Mouse (Mus musculus) neural tube, embryonic 13.5 days (tissue): Measurements from ENCODE around the gene Agap2. TPM values are rescaled to one million over a fixed set of nuclear protein-coding genes. Genes with fewer than 3 reads are reported as not detected.

Experiments
- ATAC-seq: fragments of 200-750 bp; cut with Nextera tagmentation; 2 replicates; pipeline ENCODE4 v1.8.0; 2017; ENCODE audit warnings: low read depth, mild to moderate bottlenecking, moderate TSS enrichment, moderate library complexity
- H3K27ac ChIP-seq: fragments of 300-500 bp; sonication (generic); replicated peaks from 2 replicates; pipeline ENCODE4 v1.5.1; 2015; ENCODE audit warnings: moderate library complexity, mild to moderate bottlenecking, inconsistent platforms
- H3K27me3 ChIP-seq: fragments of 300-500 bp; sonication (generic); 2 replicates; pipeline ENCODE4 v1.6.1; 2015; ENCODE audit warnings: mild to moderate bottlenecking, inconsistent platforms
- H3K36me3 ChIP-seq: fragments of 300-500 bp; sonication (generic); 2 replicates; pipeline ENCODE4 v1.6.1; 2015; ENCODE audit warnings: mild to moderate bottlenecking, inconsistent platforms
- H3K4me1 ChIP-seq: fragments of 300-500 bp; sonication (generic); replicated peaks from 2 replicates; pipeline ENCODE4 v1.6.1; 2015; ENCODE audit warnings: inconsistent platforms
- H3K4me2 ChIP-seq: fragments of 300-500 bp; sonication (generic); 2 replicates; pipeline ENCODE4 v1.6.1; 2015; ENCODE audit warnings: inconsistent platforms, mild to moderate bottlenecking, moderate library complexity
- H3K4me3 ChIP-seq: fragments of 300-500 bp; sonication (generic); 2 replicates; pipeline ENCODE4 v1.5.1; 2015; ENCODE audit warnings: mild to moderate bottlenecking, inconsistent platforms
- H3K9ac ChIP-seq: fragments of 300-500 bp; sonication (generic); 2 replicates; pipeline ENCODE4 v1.6.1; 2015; ENCODE audit warnings: moderate library complexity, mild to moderate bottlenecking, inconsistent platforms
- H3K9me3 ChIP-seq: fragments of 300-500 bp; sonication (generic); 2 replicates; pipeline ENCODE4 v1.6.1; 2016; ENCODE audit warnings: inconsistent platforms
- WGBS: fragments of 180-500 bp; shearing (Covaris S2); methylation state at CpG from one replicate; pipeline ENCODE4 v1.1.7; 2015; 5-methylcytosine and 5-hydroxymethylcytosine counted together
- polyA plus RNA-seq: library from polyadenylated mRNA; unstranded; fragments of >200 nt; fragmentation: Nextera tagmentation; extraction: Ambion mirVana; gene quantifications from 2 replicates; pipeline ENCODE4 v1.2.1, GENCODE M21; 2015

The Agap2 gene
- polyA plus RNA-seq = 1.9 and 2.3 TPM in 2 replicates

- Histone ChIP-seq H3K4me2 (peak within 1 kb of the TSS; percentile 4; the same call in 1 of the 2 replicates), H3K4me1 (peaks cover 33% of the 10 kb centered on the region), H3K27ac (no peak within 1 kb of the TSS), H3K27me3 (peaks cover 31% of the 10 kb centered on the region), H3K4me3 (no peak within 1 kb of the TSS), H3K36me3 (no peaks in the 10 kb centered on the region), H3K9ac (0 out of 2 replicates have a peak within 1 kb of the TSS, but pooled peaks have one; percentile 17), H3K9me3 (no peaks in the 10 kb centered on the region)
- ATAC-seq = no peak
- 70% methylated on average over 9 of the region's 9 CpGs for WGBS
These were observed at the start of gene Agap2 for GRCm38 (mm10) chr10:127075080-127075479. TSS of gene Agap2 (plus strand) at chr10:127075284.

DNA sequence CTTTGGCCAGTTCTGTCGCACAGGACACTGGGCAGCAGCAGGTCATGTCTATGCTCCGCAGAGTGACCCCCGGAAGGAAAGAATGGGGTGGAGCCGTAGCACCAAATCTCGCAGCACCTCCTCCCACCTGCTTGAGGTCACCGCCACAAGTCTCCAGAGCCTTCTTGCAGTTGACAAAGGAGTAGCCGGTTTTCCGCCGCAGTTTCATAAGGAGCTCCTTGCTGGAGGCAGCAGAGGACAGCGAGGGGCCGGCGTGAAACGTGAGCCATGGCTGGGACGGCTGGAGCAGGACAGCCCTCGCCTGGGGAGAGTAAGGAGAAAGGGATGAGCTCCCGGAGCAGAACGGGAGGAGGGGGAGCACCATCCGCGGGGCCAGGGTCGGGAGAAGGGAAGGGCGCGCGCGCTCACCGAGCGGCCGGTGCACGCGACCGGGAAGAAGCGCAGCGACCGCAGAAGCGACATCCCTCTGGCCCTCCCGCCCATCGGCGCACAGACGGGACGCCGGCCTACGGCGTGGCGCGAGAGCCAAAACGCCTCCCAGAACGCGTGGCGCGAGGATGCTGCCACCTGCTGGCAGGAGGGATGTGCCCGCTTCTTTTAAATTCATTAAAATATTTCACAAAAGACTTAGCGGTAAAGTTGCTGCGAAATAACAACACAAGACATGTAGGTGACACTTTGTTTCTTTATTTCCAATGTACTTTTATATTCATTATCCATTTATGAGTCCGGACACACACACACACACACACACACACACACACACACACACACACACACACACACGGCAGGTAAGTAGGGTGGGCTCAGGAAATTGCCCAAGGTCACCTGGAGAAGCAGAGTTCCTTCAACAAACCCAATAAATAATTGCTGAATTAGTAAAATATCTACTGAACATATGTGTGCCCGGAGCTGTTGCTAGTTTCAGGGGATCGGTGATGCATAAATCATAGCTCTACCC lies 44.5 kb upstream of the Agap2 start, which contains the start of gene Tsfm:
Gene Tsfm, minus strand, starts transcription at position 505 of the 961 bp plus-strand sequence.
- no peaks in the 10 kb centered on the region for H3K27me3 ChIP-seq

DNA sequence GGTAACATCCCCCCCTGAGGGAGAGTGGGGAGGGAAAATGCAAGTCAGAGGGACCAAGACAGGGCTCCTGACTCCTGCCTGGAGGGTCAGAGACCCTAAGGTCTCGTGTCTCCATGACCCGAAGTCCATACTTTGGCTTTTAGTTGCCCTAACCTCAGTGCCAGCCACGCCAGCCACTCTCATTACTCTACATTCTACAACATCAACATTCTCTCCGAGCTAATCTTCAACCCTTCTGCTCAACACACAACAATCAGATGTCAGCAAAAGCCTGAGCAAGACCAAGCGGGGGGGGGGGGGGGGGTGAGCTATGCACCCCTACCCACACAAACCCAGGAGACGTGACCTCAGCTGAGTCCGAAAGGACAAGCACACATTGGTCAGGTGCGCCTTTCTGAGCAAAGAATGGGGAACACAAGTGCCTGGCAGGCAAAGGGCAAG lies 41.8 kb upstream of the Agap2 start:
- WGBS = 76% methylated on average over 8 of the region's 8 CpGs
- Histone ChIP-seq H3K4me1 (peaks cover 12% of the 10 kb centered on the region), H3K36me3 (peaks cover 9% of the 10 kb centered on the region), H3K9ac (no peak overlapping the region), H3K27ac (no peak overlapping the region), H3K4me3 (no peak overlapping the region), H3K4me2 (no peak overlapping the region), H3K27me3 (no peaks in the 10 kb centered on the region), H3K9me3 (no peaks in the 10 kb centered on the region)
- ATAC-seq = no peak

More for the DNA sequence above, 44.5 kb upstream of the Agap2 start, which contains the start of gene Tsfm:
- H3K4me1 ChIP-seq = peaks cover 12% of the 10 kb centered on the region
- H3K36me3 ChIP-seq = peaks cover 36% of the 10 kb centered on the region
- ATAC-seq = peak; percentile 87
- WGBS = 6% methylated on average over 56 of the region's 56 CpGs
- peak within 1 kb of the TSS; percentile 92 for H3K9ac ChIP-seq
- peak within 1 kb of the TSS; percentile 91 for H3K4me2 ChIP-seq
- H3K27ac ChIP-seq = peak within 1 kb of the TSS; percentile 78
- H3K9me3 ChIP-seq = no peaks in the 10 kb centered on the region
- peak within 1 kb of the TSS; percentile 83 for H3K4me3 ChIP-seq

DNA sequence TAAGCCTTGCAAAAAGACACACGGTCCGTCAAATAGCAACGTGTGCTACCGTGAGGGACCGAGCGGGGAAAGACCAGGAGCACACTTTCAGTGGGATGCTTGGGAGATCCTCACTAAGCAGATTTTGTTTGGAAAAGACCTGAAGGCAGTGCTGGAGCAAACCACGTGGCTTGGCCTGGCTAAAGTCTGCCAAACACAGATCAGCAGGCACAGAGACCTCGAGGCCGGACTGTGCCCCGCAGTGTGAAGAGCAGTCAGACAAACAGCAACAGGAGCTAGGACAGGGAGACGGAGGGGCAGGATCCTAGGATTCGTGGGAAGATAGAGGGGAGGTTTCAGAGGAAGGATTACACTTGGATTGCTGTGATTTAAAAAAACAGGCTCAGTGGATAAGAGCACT lies 38.8 kb upstream of the Agap2 start:
- Histone ChIP-seq H3K9ac (no peak overlapping the region), H3K4me1 (peaks cover 6% of the 10 kb centered on the region; the same call in 1 of the 2 replicates), H3K9me3 (no peaks in the 10 kb centered on the region), H3K27me3 (peaks cover 15% of the 10 kb centered on the region), H3K27ac (no peak overlapping the region), H3K36me3 (no peaks in the 10 kb centered on the region), H3K4me2 (no peak overlapping the region), H3K4me3 (no peak overlapping the region)
- no peak for ATAC-seq
- WGBS = 85% methylated on average over 12 of the region's 12 CpGs

DNA sequence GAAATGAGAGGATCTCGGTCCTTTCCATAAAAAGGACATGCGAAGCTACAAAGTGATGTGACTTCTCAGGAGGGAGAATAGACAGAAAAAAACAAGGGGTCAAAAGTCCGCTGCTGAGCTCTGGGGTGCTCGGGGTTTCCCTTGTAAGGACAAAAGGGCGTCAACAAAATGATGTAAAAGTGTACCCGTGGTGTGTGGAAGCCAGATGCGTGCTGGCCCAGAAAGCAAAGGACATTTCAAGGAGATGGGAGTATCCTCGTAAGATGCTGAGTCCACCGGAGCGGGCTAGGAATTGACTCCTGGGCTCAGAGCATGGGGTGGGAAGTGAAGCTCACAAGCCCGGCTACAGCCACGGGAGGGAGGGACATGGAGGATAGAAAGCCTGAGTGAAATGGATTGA lies 37.4 kb upstream of the Agap2 start:
- WGBS = 70% methylated on average over 12 of the region's 12 CpGs
- H3K9me3 ChIP-seq = no peaks in the 10 kb centered on the region
- no peak overlapping the region for H3K27ac ChIP-seq

DNA sequence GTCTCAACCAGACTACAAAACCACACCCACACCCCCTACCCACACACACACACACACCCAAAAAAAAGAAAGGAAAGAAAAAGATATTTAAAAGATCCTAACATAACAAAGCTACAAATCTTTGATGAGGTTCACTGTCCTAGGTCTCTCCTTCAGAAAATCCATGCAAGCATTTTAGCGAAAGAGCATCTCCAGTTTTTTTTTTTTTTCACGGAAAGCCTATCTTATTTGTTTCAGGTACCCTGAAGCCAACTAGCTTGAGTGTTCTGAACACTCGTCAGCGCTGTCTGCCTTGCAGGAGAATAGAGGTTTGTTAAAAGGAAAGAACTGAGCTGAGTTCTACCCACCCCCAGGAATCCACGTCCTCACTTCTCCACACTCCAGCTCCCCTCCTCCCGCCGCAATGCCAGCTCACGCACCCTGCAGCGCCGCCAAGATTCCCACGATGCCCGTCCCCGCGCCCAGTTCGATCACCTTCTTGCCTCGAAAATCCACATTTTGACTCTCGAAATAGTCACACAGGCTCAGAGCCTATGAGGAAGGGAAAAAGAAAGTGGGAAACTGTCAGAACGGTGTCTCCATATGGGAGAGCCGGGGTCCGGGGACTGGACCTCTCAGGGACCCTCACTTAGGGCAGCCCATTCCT lies 34.4 kb upstream of the Agap2 start:
- H3K9ac ChIP-seq = peak overlapping the region; percentile 77
- H3K9me3 ChIP-seq = no peaks in the 10 kb centered on the region
- 1% methylated on average over 20 of the region's 20 CpGs for WGBS
- no peak; the same call in 1 of the 2 replicates for ATAC-seq
- H3K4me1 ChIP-seq = peaks cover 16% of the 10 kb centered on the region
- peaks cover 15% of the 10 kb centered on the region for H3K27me3 ChIP-seq
- H3K4me3 ChIP-seq = peak overlapping the region; percentile 83
- peaks cover 3% of the 10 kb centered on the region; the same call in 1 of the 2 replicates for H3K36me3 ChIP-seq
- no peak overlapping the region for H3K27ac ChIP-seq
- peak overlapping the region; percentile 99 for H3K4me2 ChIP-seq

More for the DNA sequence above, 37.4 kb upstream of the Agap2 start:
- H3K4me3 ChIP-seq = no peak overlapping the region
- H3K4me1 ChIP-seq = peaks cover 12% of the 10 kb centered on the region
- ATAC-seq = no peak
- H3K4me2 ChIP-seq = no peak overlapping the region
- H3K9ac ChIP-seq = no peak overlapping the region
- no peaks in the 10 kb centered on the region for H3K36me3 ChIP-seq
- peaks cover 15% of the 10 kb centered on the region for H3K27me3 ChIP-seq

DNA sequence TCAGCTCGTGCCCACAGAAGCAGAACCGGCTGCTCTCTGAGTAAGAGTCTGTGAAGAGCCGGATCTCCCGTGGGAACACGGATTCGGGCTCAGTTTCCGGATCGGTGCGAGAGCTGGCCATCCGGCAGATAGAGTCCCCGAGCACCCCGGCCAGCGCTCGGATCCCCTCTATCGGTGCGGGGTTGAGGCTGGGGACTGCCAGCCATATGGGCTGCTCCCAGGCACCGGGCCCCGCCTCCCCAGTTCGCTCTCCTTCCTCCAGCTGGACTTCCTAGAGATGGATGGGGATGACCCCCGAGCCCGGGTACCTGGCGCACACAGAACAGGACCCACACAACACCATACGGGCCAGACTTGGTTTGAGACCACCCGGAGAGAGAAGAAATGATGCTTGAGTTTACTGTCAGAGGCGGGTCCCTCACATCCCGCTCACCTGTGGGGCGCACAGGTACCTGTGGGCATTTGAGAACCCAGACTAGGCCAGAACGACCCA lies 33.8 kb upstream of the Agap2 start, which contains the start of the genes Mettl1 and Eef1akmt3:
Gene Mettl1, plus strand, starts transcription at position 141 of the 493 bp plus-strand sequence.
Gene Eef1akmt3, minus strand, starts transcription at position 240 of the 493 bp plus-strand sequence.
- H3K4me3 ChIP-seq = peak within 1 kb of the TSS; percentile 83
- peaks cover 3% of the 10 kb centered on the region; the same call in 1 of the 2 replicates for H3K36me3 ChIP-seq
- peaks cover 16% of the 10 kb centered on the region for H3K4me1 ChIP-seq
- H3K9me3 ChIP-seq = no peaks in the 10 kb centered on the region
- peak within 1 kb of the TSS; percentile 77 for H3K9ac ChIP-seq
- peak within 1 kb of the TSS; percentile 99 for H3K4me2 ChIP-seq
- H3K27me3 ChIP-seq = peaks cover 15% of the 10 kb centered on the region
- no peak within 1 kb of the TSS for H3K27ac ChIP-seq
- ATAC-seq = peak; percentile 80
- under 1% methylated on average over 28 of the region's 28 CpGs for WGBS

DNA sequence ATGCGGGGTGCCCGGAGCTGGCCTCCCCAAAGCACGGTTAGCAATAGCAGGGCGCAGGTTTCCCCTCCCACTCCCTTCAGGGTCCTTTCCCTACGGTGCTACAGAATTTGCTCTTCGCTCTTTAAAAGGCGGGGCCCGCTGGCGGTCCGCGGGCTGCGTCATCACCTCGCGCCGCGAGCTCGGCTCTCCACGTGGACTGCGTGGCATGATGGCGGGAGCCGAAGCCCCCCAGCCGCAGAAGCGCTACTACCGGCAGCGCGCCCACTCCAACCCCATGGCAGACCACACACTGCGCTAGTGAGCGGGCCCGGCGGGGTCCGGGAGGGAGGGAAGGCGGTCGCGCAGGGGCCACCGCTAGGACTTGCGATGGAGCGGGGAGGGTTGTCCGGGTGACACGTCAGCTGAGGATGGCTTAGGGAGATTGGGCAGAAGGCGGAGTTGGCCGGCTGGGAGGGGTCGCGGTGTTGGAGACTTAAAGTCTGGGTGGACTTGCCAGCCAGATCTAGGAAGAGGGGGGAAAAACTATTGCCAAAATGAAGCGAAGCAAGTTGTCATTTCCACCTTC lies 33.2 kb upstream of the Agap2 start:
- ATAC-seq = peak; percentile 82
- Histone ChIP-seq H3K36me3 (peaks cover 3% of the 10 kb centered on the region; the same call in 1 of the 2 replicates), H3K27ac (no peak overlapping the region), H3K27me3 (peaks cover 15% of the 10 kb centered on the region), H3K9ac (peak overlapping the region; percentile 77), H3K4me2 (peak overlapping the region; percentile 99), H3K4me1 (peaks cover 16% of the 10 kb centered on the region), H3K9me3 (no peaks in the 10 kb centered on the region), H3K4me3 (peak overlapping the region; percentile 83)
- WGBS = 0% methylated on average over 44 of the region's 44 CpGs

DNA sequence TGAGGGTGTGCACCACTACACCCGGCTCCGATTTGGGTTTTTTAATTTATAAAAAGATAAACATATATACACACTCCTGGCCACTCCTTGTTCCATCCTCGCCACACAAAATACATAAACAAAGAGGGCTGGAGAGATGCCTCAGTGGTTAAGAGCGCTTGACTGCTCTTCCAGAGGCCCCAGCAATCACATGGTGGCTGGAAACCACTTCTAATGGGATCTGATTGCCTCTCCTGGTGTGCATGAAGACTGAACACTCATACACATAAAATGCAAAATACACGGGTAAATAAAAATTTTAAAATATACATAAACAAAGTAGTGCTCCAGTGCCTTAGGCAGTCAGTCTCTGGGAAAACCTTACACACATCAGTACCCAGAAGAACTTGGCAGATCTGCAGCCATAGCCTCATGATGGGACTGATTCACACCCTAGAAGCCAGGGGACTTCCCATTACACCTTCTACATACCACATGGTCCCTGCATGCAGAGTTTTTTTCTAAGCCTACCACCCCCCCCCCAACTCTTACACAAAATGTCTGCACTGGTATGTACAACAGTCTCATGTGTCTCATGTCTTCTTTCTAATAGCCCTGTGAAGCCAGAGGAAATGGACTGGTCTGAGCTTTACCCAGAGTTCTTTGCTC lies 32.5 kb upstream of the Agap2 start:
- no peak overlapping the region for H3K27ac ChIP-seq
- peaks cover 22% of the 10 kb centered on the region for H3K27me3 ChIP-seq
- peaks cover 16% of the 10 kb centered on the region for H3K4me1 ChIP-seq
- WGBS = 22% methylated on average over 5 of the region's 5 CpGs
- H3K36me3 ChIP-seq = peaks cover 3% of the 10 kb centered on the region; the same call in 1 of the 2 replicates
- H3K9ac ChIP-seq = peak overlapping the region; percentile 77
- peak overlapping the region; percentile 99 for H3K4me2 ChIP-seq
- H3K9me3 ChIP-seq = no peaks in the 10 kb centered on the region
- ATAC-seq = 0 out of 2 replicates have a peak, but pooled peaks have one; percentile 2
- H3K4me3 ChIP-seq = peak overlapping the region; percentile 83

DNA sequence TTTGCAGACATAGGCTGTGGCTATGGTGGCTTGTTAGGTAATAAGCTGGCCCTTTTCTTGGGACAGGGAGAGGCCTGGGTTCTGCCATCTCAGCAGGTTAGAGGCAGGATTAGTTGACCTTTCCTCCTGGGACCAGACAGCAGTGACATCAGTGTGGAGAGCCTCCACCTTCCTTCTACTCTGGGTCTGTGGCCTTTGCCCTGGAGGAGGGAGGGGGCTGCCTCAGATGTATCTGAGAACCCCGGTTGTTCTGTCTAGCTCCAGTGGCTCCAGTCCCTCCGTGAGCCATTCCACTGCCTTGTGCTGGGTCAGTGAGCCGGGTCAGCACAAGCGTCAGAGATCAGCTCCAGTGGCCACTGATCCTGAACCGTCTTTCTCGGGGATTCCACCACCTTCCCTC lies 31.9 kb upstream of the Agap2 start:
- Histone ChIP-seq H3K36me3 (peaks cover 3% of the 10 kb centered on the region; the same call in 1 of the 2 replicates), H3K27me3 (peaks cover 28% of the 10 kb centered on the region), H3K27ac (no peak overlapping the region), H3K4me1 (peaks cover 16% of the 10 kb centered on the region), H3K4me3 (no peak overlapping the region), H3K9ac (no peak overlapping the region), H3K9me3 (no peaks in the 10 kb centered on the region), H3K4me2 (no peak overlapping the region)
- no peak for ATAC-seq
- WGBS = 88% methylated on average over 6 of the region's 6 CpGs

- Histone ChIP-seq H3K4me3 (no peak within 1 kb of the TSS), H3K9me3 (no peaks in the 10 kb centered on the region), H3K4me1 (peaks cover 10% of the 10 kb centered on the region), H3K9ac (no peak within 1 kb of the TSS), H3K27me3 (peaks cover 61% of the 10 kb centered on the region), H3K36me3 (peaks cover 4% of the 10 kb centered on the region; the same call in 1 of the 2 replicates), H3K27ac (no peak within 1 kb of the TSS), H3K4me2 (no peak within 1 kb of the TSS)
- 32% methylated on average over 5 of the region's 5 CpGs for WGBS
- ATAC-seq = no peak
These were observed 27.1 kb upstream of the Agap2 start, which contains the start of gene Cyp27b1 for GRCm38 (mm10) chr10:127047954-127048353. TSS of gene Cyp27b1 (plus strand) at chr10:127048250.
